Mouse (Mus musculus) spleen, adult 2 months (tissue): ENCODE measurements at regions not wholly inside any gene's neighbourhood (a gene's known extent, or its start where the extent isn't known, plus 50 kb on each side); places are given as distances from the start of the nearest gene placed in this dataset.

Experiments used
- CTCF ChIP-seq: fragments of 200-500 bp; IDR thresholded peaks from 2 replicates; pipeline ENCODE4 v1.5.1; 2011; ENCODE audit warnings: mild to moderate bottlenecking, inconsistent platforms; ENCODE audit not compliant: insufficient read depth, insufficient read length, insufficient replicate concordance; ENCODE audit errors: extremely low read depth
- POLR2A ChIP-seq: fragments of 200-500 bp; IDR thresholded peaks from 2 replicates; pipeline ENCODE4 v1.6.1; 2011; ENCODE audit warnings: low read depth, low read length, inconsistent platforms

DNA sequence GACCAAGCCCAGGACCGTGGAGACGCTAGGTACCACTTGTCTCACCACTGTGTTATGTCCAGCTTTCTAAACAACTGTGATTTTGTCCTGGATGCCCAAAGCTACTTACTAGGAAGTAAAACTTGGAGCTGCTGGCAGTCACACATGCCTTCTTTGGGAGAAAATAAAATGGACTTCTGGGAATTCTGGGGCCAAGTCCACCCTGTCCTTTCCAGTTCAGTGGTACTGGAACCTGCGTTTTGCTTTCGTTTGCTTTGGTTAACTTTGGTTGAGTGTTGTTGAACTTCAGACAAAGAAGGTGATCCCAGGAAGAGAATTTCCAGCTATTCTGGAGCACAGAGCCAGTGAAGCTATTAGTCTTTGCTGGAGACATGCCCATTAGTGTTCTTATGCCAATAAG, 139.8 kb downstream of the Gm9817 start:
- no peak for TF ChIP-seq CTCF
- no peak for TF ChIP-seq POLR2A
